Mouse (Mus musculus): ENCODE measurements around the gene Cntd1. TPM values are rescaled to one million over a fixed set of nuclear protein-coding genes. Genes with fewer than 3 reads are reported as not detected.

Gene Cntd1
- polyA plus RNA-seq, 1 experiment = 0.84 TPM

GRCm38 (mm10) chr11:101232010-101232839 is 46.6 kb upstream of the Cntd1 start:
- Histone ChIP-seq H3K36me3 (ENCODE audit: control insufficient read depth, insufficient read depth, low read length) (no peaks in the 10 kb centered on the region), H3K27me3 (ENCODE audit: control insufficient read depth, insufficient read depth, low read length) (no peaks in the 10 kb centered on the region), H3K4me3 (ENCODE audit: control insufficient read depth, insufficient read depth, low read length) (no peak overlapping the region), H3K4me1 (replicated peaks; ENCODE audit: control insufficient read depth, insufficient read depth, low read length) (no peaks in the 10 kb centered on the region), H3K27ac (ENCODE audit: control insufficient read depth, insufficient read depth, low read length) (no peak overlapping the region)
- WGBS = 46% methylated on average over 6 of the region's 6 CpGs
- DNase-seq = no peak
- TF ChIP-seq POLR2A (IDR thresholded peaks at IDR 0.05; ENCODE audit: control insufficient read depth, extremely low read depth, insufficient read depth, low read length, poor library complexity) (no peak), CTCF (IDR thresholded peaks at IDR 0.05; ENCODE audit: borderline replicate concordance, control insufficient read depth, extremely low read depth, insufficient read depth, low read length, poor library complexity) (no peak)

GRCm38 (mm10) chr11:101233240-101233639 is 45.6 kb upstream of the Cntd1 start:
- Histone ChIP-seq H3K4me1 (replicated peaks; ENCODE audit: control insufficient read depth, insufficient read depth, low read length) (no peaks in the 10 kb centered on the region), H3K27ac (ENCODE audit: control insufficient read depth, insufficient read depth, low read length) (no peak overlapping the region), H3K4me3 (ENCODE audit: control insufficient read depth, insufficient read depth, low read length) (no peak overlapping the region), H3K27me3 (ENCODE audit: control insufficient read depth, insufficient read depth, low read length) (no peaks in the 10 kb centered on the region), H3K36me3 (ENCODE audit: control insufficient read depth, insufficient read depth, low read length) (no peaks in the 10 kb centered on the region)
- no peak for TF ChIP-seq POLR2A (IDR thresholded peaks at IDR 0.05; ENCODE audit: control insufficient read depth, extremely low read depth, insufficient read depth, low read length, poor library complexity)
- TF ChIP-seq CTCF (IDR thresholded peaks at IDR 0.05; ENCODE audit: borderline replicate concordance, control insufficient read depth, extremely low read depth, insufficient read depth, low read length, poor library complexity) = no peak
- 95% methylated on average over 1 of the region's 1 CpGs for WGBS
- no peak for DNase-seq

DNA sequence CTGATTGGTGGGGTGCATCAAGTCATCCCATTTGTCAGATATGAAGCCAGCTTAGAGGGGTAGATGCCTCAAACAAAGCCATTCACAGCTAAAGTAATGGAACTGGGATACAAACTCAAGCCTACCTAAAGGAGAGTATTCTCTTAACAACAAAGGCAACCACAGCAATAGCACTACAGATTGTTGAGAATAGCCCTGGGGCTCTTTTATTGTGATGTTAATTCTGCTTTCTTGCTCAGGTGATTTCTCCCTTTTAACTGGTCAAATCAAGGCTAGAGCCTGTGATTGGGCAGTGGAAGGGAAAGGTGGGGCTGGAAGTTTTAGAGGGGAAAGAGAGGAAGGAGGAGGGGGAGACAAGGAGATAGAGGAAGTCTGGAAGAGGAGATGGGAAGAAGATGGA is 44.7 kb upstream of the Cntd1 start:
- Histone ChIP-seq H3K36me3 (ENCODE audit: control insufficient read depth, insufficient read depth, low read length) (no peaks in the 10 kb centered on the region), H3K27ac (ENCODE audit: control insufficient read depth, insufficient read depth, low read length) (no peak overlapping the region), H3K27me3 (ENCODE audit: control insufficient read depth, insufficient read depth, low read length) (no peaks in the 10 kb centered on the region), H3K4me1 (replicated peaks; ENCODE audit: control insufficient read depth, insufficient read depth, low read length) (no peaks in the 10 kb centered on the region), H3K4me3 (ENCODE audit: control insufficient read depth, insufficient read depth, low read length) (no peak overlapping the region)
- no peak for DNase-seq
- TF ChIP-seq POLR2A (IDR thresholded peaks at IDR 0.05; ENCODE audit: control insufficient read depth, extremely low read depth, insufficient read depth, low read length, poor library complexity) (no peak), CTCF (IDR thresholded peaks at IDR 0.05; ENCODE audit: borderline replicate concordance, control insufficient read depth, extremely low read depth, insufficient read depth, low read length, poor library complexity) (no peak)

- H3K27ac ChIP-seq (ENCODE audit: control insufficient read depth, insufficient read depth, low read length) = no peak overlapping the region
- TF ChIP-seq CTCF (IDR thresholded peaks at IDR 0.05; ENCODE audit: borderline replicate concordance, control insufficient read depth, extremely low read depth, insufficient read depth, low read length, poor library complexity) = no peak
- TF ChIP-seq POLR2A (IDR thresholded peaks at IDR 0.05; ENCODE audit: control insufficient read depth, extremely low read depth, insufficient read depth, low read length, poor library complexity) = no peak
- no peaks in the 10 kb centered on the region for H3K27me3 ChIP-seq (ENCODE audit: control insufficient read depth, insufficient read depth, low read length)
- H3K4me3 ChIP-seq (ENCODE audit: control insufficient read depth, insufficient read depth, low read length) = no peak overlapping the region
- no peak for DNase-seq
- no peaks in the 10 kb centered on the region for H3K36me3 ChIP-seq (ENCODE audit: control insufficient read depth, insufficient read depth, low read length)
- no peaks in the 10 kb centered on the region for H3K4me1 ChIP-seq (replicated peaks; ENCODE audit: control insufficient read depth, insufficient read depth, low read length)
Measured at GRCm38 (mm10) chr11:101235429-101235828, 43.4 kb upstream of the Cntd1 start.

- H3K4me3 ChIP-seq (ENCODE audit: control insufficient read depth, insufficient read depth, low read length) = no peak overlapping the region
- WGBS = 97% methylated on average over 5 of the region's 5 CpGs
- H3K36me3 ChIP-seq (ENCODE audit: control insufficient read depth, insufficient read depth, low read length) = no peaks in the 10 kb centered on the region
- TF ChIP-seq CTCF (IDR thresholded peaks at IDR 0.05; ENCODE audit: borderline replicate concordance, control insufficient read depth, extremely low read depth, insufficient read depth, low read length, poor library complexity) (no peak), POLR2A (IDR thresholded peaks at IDR 0.05; ENCODE audit: control insufficient read depth, extremely low read depth, insufficient read depth, low read length, poor library complexity) (no peak)
- H3K4me1 ChIP-seq (replicated peaks; ENCODE audit: control insufficient read depth, insufficient read depth, low read length) = no peaks in the 10 kb centered on the region
- no peaks in the 10 kb centered on the region for H3K27me3 ChIP-seq (ENCODE audit: control insufficient read depth, insufficient read depth, low read length)
- no peak overlapping the region for H3K27ac ChIP-seq (ENCODE audit: control insufficient read depth, insufficient read depth, low read length)
- no peak for DNase-seq
Measured at GRCm38 (mm10) chr11:101236782-101237181, 42.0 kb upstream of the Cntd1 start.

GRCm38 (mm10) chr11:101238071-101238647 is 40.7 kb upstream of the Cntd1 start:
- no peak for DNase-seq
- Histone ChIP-seq H3K27ac (ENCODE audit: control insufficient read depth, insufficient read depth, low read length) (no peak overlapping the region), H3K36me3 (ENCODE audit: control insufficient read depth, insufficient read depth, low read length) (no peaks in the 10 kb centered on the region), H3K27me3 (ENCODE audit: control insufficient read depth, insufficient read depth, low read length) (no peaks in the 10 kb centered on the region), H3K4me1 (replicated peaks; ENCODE audit: control insufficient read depth, insufficient read depth, low read length) (no peaks in the 10 kb centered on the region), H3K4me3 (ENCODE audit: control insufficient read depth, insufficient read depth, low read length) (no peak overlapping the region)
- 93% methylated on average over 5 of the region's 5 CpGs for WGBS
- TF ChIP-seq POLR2A (IDR thresholded peaks at IDR 0.05; ENCODE audit: control insufficient read depth, extremely low read depth, insufficient read depth, low read length, poor library complexity) = no peak
- no peak for TF ChIP-seq CTCF (IDR thresholded peaks at IDR 0.05; ENCODE audit: borderline replicate concordance, control insufficient read depth, extremely low read depth, insufficient read depth, low read length, poor library complexity)
